Mouse (Mus musculus) frontal cortex, postnatal 36 days (tissue): ENCODE data around the gene Eefsec.

ENCODE experiments used
- DNase-seq, 2 experiments: peaks; one replicate each; pipeline ENCODE4 v3.0.0; 2022; ENCODE audit warnings: low spot score in 2 of 2

Eefsec gene

DNA sequence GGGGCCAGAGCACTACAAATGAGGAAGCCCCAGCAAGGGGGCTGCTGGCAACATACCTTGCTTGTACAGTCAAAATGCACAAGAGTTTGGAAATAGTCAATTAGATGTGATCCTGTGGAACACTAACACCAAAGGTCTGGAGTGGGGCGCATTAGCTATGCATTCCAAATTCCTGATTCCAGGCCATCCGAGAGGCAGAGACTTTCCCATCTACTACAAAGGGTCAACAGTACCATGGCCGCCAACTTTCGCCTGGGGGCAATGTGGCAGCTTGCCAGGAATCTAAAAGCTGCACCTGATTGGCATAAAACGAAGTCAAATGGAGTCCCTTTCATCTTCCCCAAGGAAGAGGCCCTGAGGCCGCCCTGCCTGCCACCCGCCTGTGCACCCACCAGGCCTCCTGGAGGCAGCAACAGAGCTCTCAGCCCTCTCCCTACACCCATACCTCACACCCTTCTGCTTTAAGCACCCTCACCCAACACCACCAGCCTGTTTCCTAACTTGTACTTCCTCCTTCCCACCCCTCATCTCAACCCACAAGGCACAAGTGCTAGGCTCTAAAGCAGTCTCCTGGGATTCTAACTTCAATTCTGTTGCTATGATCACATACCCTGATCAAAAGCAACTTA is 30.1 kb downstream of the Eefsec start:
- no peak for DNase-seq

DNA sequence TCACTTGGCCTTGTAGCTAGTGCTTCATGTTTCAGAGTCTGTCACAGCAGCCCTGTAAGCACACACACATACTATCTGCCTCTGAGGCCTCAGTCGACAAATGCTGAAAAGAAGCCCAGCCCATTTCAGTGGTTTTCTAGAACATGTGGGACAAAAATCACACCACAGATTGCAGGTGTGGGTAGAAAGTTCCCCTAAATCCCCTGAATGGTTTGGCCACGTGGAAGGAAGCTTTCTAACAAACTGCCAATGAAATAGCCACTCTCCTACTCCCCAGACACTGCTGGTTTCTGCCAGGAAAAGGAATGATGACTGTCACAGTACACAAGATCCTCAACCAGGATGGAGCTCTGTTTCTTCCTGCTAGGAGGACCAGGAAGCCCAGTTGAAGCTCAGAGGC is 33.7 kb downstream of the Eefsec start:
- DNase-seq, result peak in 1 of 2 experiments; percentile 40

DNA sequence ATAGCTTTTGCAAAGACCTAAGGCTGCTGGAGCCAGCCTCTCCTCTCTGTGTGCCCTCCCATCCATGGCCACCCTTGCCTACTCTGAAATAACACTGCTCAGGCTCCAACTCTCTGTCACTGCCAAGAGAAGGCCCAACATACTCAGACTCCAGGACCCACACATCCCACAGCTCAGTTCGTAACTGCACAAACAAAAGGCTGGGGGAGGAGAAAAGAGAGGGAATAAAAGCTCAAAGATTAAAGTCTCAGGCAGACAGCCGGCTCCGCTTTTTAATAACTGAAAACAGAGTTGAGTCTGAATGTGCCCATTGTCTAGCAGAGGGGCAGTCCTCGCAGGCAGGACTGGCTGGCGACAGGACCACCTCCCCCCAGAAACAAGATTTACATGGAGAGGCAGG is 36.8 kb downstream of the Eefsec start:
- no peak for DNase-seq

DNA sequence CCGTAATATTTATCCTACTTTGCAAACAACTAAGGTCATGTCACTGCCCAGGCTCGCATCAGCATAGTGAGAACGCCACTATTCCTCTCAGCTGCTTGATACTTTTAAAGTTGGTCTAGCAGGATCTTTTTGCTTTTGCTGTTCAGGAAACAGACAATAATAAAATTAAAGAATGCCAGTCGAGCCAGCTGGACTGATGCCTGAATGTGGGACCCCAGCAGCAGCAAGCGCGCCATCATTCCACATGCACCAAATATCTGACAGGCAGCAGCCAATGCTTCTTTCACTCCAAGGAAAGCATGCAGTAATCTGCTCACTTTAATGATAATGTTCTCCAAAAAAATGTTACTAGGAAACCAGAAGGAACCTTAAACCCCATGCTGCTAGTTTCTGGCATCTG is 45.9 kb downstream of the Eefsec start:
- DNase-seq, result no peak

DNA sequence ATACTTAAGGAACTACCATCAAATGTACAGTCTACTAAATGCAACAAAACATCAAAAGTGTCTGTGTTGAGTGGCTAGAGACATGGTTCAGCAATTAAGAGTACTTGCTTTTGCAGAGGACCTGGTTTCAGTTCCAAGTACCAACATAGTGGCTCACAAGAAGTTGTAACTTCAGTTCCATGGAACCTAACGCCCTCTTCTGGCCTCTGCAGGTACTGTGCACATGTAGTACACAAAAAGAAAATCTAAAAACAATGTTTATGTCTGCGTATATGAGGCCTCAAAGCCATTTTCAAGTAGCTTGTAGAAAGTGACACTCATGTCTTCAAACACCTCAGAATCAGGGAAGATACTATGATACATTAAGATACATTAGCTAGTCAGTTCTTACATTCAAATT is 48.4 kb downstream of the Eefsec start:
- no peak for DNase-seq

DNA sequence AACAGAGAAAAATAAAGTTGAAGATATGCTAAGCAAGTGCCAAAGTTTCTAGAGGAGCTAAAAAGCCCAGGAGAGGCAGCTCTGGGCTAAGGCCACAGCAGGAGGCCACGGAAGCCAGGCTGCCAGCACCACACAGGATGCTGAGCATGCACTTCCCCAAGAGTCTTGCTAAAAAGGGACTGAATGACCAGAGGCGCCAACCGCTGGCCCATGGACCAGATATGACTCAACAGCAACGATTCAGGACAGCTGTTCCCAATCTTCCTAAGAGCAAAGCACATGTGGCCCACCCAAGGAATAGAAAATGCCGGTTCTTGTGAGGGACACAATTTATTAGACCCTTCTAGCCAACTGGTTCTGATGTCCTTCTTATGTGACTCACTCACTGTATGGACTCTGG is 57.4 kb downstream of the Eefsec start:
- DNase-seq, result no peak

DNA sequence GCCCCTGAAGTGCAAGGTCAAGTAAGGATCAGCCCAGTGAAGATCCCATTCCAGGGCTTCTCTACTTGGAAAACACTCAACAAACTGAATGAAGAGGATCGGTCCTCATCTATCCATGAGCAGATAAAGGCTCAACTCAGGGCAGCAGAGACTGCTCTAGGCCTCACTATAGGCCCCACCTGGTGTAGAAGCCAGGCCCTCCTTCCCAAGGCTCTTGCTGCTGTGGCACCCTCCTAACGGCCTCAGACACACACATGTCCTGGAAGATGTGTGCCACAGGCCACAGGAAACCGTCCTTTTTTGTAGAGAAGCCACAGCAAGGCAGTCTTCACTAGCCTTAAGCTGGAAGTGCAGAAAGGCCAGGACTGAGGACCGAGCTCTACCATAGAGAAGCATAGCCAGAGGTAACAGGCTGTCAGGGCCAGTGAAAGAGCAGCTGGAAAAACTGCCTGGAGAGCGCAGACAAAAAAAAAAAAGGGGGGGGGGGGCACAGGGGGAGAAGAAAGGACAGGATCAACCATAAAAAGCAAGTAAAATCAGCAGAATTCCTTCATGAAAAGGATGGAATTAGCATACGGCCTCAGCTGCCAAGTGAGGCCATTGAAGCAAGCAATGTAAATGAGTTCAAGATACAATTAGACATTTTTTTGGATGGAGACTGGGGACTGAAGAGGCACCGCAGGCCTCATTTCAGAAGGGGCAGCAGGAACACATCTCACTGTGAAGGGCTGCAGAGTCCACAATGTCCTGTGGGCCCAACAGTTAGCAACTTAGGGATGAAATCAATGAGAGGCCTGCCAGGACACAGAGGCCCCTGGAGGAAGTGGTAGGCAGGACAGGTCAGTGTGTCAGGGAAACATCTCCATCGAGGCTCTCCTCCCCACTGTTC is 58.3 kb downstream of the Eefsec start:
- DNase-seq, result no peak

DNA sequence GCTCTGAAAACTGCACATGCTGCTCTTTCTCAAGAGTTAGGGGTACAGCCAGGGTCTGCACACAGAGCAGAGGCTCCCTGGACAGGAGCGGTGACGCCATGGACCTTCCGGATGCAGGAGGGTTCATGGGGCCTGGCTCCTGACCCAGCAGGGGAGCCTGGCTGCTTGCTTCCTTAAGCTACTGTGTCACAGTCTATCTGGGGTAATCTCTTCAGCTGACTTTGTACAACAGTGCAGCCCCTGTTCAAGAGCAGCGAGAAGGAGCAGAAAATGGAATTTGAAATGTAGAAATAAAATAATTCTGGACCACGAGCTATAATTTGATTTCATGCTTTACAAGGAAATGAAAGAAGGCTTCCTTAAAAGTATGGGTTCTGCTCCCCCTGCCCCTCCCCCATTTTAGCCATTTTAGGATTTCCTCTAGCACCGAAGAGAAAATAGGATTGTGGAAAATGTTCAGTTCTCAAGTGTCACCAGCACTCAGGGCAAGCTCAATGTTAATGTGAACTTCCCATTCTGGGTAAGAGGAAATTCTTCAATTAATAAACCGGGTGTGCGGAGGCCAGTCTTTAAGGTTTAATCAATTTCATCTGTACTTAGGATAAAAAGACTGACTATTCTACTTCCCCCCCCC is 61.8 kb downstream of the Eefsec start:
- DNase-seq, result no peak

DNA sequence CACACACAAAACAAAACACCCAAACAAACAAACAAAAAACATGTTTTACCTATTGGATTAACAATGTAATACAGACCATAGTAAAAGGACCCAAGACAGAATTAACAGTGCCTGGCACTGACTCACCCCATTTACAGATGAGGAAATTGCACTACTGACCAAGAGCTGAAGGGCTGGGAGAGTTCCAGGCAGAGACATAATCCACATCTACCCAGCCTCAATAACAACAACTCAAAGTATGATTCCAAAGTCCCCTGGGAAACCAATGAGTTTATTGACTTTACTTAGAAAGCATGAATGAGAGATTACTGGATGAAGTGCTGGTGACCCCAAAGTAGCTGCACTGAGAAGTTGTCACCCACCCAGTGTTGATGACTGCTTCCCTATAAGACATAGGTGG is 62.6 kb downstream of the Eefsec start:
- DNase-seq, result no peak

DNA sequence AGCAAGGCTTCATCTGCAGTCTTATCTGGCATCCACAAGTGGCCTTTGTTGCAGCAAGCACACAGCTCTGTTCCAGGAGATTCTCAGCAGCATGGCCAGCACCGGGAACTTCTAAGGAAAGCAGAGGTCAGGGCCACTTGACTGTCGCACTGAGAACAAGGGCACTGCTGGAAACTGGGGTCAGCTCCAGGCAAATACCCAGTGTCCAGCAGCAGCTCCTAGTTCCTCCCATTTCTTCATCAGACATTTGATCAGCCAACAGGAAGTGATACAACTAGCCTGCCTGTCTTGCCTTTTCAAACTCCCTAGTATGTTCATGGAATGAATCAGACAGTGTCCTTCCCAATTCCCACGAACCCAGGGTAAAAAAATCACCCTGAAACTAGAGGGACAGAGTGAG is 66.6 kb downstream of the Eefsec start:
- DNase-seq, result no peak

DNA sequence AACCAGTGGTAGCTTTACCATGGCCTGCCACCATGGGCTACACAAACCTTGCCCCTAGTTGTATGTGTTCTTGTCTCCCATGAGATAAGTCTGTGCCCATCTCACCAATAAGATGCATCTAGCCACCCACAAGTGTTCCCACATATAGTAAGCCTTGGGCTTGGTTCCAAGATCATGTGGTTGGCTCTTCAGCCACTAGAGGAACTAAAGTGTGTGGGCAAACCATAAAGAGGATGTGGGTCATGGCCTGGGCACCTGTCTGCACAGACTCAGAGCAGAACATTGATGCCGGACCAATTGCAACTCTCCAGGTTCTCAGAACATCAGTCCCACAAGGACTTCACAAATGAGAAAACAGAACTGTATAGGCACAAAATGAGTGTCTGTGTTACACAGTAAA is 67.5 kb downstream of the Eefsec start:
- no peak for DNase-seq

DNA sequence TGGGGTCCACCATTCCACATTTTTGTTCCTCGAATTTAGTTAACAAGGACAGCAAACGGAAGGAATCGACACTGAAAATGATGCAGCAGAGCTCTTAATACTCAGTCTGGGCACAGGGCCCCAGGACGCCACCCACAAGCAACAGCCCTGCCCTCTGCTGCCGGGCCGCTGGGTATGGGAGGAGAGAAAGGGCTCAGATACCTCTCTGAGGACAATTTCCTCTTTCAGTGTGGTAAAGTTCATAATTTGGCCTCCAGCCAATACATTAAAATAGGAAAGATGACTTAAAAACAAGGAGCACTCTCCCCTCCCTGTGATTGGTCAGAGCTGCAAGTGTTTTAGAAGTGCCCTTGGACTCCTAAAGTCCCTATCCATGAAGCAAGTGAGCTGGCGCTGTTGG is 72.1 kb downstream of the Eefsec start:
- no peak for DNase-seq

DNA sequence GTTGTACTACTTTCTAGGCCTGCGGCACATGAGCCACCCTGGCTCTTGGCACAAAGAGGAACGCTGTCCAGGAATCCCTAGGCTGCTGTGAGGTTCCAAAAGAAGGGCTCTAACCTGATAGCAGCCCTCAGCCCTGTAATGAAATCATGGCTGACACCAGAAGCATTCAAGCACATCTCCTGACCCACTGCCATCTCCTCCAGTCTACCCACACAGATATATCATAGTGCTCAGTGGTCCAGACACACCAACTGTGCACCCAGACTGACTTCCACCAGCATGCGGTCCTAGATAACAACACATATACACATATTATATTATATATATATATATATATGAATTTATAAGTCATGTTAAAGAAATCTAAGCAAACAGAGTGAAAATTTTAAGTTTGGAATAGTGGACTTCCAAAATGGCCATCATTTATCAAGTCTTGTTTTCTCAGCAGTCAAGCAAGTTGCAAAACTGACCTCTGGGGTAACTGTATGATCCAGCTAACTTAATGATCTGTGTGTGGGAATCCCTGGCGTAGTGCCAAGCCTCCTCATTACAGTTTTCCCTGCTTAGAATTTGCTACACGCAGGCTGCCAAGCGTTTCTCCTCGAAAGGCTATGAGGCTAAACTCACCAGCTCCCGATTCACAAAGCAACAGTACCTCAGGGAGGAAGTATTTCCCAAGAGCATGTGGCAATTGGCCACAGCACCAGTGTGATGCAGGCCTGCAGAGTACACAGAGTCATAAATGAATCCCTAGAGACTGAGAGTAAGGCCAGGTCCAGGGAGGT is 76.3 kb downstream of the Eefsec start:
- DNase-seq, result no peak

DNA sequence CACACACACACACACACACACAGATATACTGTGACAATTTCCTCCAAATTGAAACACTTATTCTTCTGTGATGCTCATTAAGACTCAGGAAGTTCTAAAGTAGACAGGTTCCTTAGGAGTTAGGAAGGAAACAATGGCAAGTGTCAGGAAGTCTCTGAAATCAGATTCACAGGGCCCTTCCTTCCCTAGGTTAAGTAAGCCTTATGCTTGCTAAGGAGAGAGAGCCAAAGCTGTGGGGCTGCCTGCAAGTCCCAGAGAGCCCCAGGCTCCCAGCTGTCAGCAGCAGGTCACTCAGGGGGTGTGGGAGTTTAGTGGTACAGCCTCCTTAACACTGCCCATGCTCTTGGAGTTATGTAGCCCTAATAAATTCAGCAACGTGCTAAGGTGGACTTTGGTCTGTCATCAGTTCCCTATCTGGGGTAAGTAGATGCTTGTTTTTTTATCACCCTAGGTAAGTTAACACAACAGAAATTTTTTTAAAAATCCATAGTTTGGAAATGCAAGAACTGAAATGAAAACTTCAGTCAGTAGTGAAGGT is 82.8 kb downstream of the Eefsec start:
- no peak for DNase-seq

DNA sequence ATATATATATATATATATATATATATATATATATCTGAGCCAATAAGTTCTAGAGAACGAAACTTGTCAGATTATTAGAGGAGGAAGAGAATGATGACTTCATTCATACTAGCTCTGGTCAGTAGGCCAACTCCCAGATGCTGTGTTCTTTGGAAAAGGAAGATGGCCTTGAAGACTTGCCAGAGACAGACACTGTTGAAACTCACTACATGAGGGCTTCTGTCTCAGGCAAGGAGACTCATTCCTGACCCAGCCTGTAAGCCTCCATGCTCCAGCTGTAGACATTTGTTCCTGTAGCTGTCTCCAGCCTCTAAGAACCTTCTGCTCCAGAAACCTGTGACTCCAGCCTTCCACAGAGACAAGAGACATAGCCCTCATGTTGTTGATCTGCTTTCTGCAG is 85.2 kb downstream of the Eefsec start:
- no peak for DNase-seq

DNA sequence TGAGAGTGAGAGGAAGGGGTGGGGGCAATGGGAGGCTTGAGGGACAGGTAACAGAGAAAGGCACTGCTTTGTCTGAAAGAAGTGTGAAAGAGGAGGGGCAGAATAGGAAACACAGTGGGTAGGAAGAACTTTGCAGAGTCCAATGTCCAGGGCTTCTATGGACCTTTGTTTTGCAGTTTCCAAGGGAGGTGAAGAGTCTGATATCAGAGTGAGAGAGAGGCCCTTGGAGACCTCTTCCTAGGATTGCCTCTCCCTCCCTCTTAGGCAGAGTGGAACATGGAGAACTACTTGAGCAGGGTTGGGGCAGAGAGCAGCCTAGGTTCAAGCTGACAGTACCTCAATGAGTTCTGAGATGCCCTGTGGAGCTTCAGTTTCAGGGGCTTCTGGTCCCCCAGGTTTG is 88.1 kb downstream of the Eefsec start:
- no peak for DNase-seq

DNA sequence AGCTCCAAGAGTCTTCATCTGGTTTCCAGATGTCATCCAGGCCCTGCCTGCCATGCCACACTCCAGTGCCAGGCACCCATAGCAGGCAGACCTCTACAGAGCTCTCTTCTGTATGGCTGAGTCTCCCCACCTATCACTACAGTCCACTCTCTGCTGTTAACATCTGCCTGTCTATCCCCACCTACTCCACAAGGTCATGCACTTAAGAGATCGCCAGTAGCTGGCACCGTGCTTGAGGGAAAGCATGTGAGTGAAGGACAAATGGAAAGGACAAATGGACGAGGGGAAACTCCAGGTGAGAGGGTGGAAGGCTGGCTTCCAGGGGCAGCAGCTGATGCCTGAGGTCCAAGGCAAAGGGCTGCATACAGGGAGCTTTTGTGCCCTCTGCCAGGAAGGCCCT is 90.5 kb downstream of the Eefsec start:
- no peak for DNase-seq

DNA sequence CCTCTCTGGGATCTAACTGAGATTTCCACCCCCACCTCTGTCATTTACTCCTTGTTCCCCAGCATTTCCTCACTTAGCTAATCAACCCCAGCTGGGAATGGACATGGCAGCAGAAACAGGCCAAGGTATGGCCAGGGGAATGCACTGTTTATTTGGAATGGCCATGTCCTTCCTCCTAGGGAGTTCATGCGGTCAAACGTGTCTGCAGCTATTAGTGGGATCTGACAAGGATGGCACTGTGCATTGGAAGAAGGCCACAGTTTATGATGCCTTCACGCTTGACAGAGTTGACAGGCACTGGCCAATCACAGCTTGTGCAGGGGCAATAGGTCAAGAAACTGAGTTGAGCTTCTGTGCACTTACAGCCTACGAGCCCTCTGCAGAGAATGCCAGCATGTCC is 93.8 kb downstream of the Eefsec start:
- no peak for DNase-seq

DNA sequence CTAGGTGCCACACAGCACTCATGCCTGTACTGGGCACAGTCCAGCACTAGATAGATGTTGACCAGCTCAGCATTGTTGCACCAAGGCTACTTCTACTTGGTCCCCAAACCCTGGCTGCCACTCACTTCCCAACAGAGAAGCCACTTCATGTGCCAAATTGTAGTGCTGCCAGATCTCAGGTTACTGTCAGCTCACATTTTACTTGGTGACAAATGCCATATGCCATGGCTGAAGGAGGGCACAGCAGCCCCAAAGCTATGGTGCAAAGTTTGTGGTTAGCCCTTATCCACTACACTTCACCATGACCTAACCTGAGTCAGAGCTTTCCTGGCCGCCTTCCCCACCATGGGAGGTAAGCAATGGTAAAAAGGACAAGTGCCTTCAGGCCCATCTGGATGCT is 99.6 kb downstream of the Eefsec start:
- no peak for DNase-seq

DNA sequence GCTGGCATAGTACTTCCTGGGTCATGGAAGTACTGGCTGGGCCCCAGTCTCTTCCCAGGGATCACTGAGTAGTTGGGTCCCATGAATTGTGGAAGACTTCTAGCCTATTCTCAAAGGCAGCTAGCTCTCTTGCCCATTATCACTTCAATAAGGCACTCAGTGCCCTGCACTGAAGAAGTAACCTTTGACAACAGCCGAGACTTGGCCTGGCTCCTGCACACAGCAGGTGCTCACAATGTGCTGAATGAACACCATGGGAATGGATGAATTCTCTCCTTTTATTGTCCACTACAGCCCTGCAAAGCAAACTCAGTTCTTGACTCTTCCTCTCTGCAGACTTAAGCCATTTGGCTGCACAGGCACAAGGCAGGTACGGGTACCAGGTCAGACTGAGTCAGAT is 101.0 kb downstream of the Eefsec start:
- no peak for DNase-seq

DNA sequence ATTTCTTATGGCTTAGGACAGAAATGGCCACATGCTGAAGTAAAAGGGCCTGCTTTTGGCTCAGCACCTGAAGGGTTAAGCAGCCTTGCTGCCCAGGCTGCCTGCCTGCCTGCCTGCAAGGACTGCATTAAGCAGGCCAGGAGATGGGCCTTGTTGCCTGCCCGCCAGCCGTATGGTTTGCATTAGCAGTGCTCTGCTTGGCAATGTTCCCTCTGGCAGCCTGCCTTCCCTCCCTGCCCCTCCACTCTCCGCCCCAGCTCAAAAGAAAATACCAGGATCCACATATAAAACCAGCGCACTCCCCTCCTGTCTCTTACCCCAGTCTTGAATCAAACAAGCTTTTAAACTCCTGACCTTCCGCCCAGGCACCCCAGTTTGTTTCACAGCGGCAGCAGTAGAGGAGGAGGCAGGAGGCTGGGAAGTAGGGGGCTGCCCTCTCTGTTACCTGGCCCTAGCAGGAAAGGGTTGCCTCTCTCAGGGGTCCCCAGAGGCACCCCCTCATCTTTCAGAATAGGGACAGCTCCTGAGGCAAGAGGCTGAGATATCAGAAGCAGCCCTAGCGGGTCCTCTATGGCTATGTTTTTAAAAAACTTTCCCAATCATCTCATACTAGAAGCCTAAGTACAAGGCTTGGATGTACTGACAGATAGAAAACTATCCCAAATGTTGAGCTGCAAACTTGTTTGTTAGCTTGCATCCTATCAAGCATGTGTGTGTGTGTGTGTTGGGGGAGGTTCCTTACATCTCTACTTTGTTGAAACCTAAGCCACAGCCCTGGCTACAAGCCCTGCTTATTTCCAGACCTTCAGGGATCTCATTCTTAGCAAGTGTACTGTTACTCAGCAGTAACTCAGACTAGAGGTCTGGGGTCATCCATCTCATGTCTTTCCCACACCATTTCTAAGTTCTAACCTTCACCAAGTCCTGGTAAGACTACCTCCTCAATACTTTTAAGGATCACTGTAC is 102.6 kb downstream of the Eefsec start:
- DNase-seq, result peak; percentile 74 to 77
